Mouse (Mus musculus) heart, adult 2 months (tissue): ENCODE measurements at regions not wholly inside any gene's neighbourhood (a gene's known extent, or its start where the extent isn't known, plus 50 kb on each side); places are given as distances from the start of the nearest gene placed in this dataset.

ENCODE experiments used
- CTCF ChIP-seq: fragments of 200-600 bp; IDR thresholded peaks from 2 replicates; pipeline ENCODE4 v1.8.1; 2022; ENCODE audit warnings: antibody characterized with exemption, mild to moderate bottlenecking, moderate library complexity
- EP300 ChIP-seq: fragments of 200-500 bp; IDR thresholded peaks from 2 replicates; pipeline ENCODE4 v1.6.1; 2011; ENCODE audit warnings: low read depth, low read length, control low read depth; ENCODE audit not compliant: insufficient read depth
- POLR2A ChIP-seq: fragments of 200-500 bp; IDR thresholded peaks from 2 replicates; pipeline ENCODE4 v1.6.1; 2011; ENCODE audit warnings: mild to moderate bottlenecking, low read depth, low read length, control low read depth; ENCODE audit not compliant: insufficient read depth

DNA sequence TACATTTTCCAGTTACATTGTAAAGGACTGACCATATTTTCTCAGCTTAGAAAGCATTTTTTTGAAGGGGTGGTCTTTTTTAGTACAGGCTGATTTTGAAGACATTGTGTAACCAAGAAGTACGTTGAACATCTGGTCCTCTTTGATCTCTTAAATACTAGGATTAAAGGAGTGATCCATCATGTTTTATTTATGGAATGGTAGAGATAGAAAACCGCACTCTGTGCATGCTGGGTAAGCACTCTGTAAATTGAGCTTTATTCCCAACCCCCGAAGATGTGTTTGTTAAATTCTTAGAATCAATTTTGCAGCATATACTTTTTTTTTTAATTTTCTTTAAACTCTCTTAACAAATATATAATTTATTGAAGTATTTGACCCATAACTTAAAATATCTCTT lies 687.8 kb upstream of the Tmprss15 start:
- TF ChIP-seq POLR2A, result no peak
- no peak for TF ChIP-seq CTCF
- no peak for TF ChIP-seq EP300
